Mouse (Mus musculus) liver, embryonic 14.5 days (tissue): Measurements from ENCODE around the gene Gdf15. TPM values are rescaled to one million over a fixed set of nuclear protein-coding genes. Genes with fewer than 3 reads are reported as not detected.

Experiments used
- ATAC-seq: fragments of 200-750 bp; cut with Nextera tagmentation; 2 replicates; pipeline ENCODE4 v1.8.0; 2017; ENCODE audit warnings: moderate number of reproducible peaks, mild to moderate bottlenecking, moderate library complexity; ENCODE audit not compliant: insufficient read depth
- DNase-seq, 3 experiments: peaks; one replicate each; pipeline ENCODE4 v3.0.0-alpha.2; 2012 to 2013; ENCODE audit warnings: low read depth in 3 of 3, low spot score in 3 of 3
- H3K27ac ChIP-seq: fragments of 300-500 bp; sonication (generic); 2 replicates; pipeline ENCODE4 v1.5.1; 2014; ENCODE audit warnings: moderate library complexity, mild to moderate bottlenecking, control low read depth, inconsistent platforms
- H3K27me3 ChIP-seq: fragments of 300-500 bp; sonication (generic); 2 replicates; pipeline ENCODE4 v1.6.1; 2014; ENCODE audit warnings: mild to moderate bottlenecking, low read length, moderate library complexity; ENCODE audit not compliant: control insufficient read depth, insufficient read depth
- H3K36me3 ChIP-seq: fragments of 300-500 bp; sonication (generic); replicated peaks from 2 replicates; pipeline ENCODE4 v1.6.1; 2014; ENCODE audit warnings: low read depth; ENCODE audit not compliant: control insufficient read depth, insufficient read depth
- H3K4me1 ChIP-seq, 2 experiments: fragments of 200-500 bp in 1 of 2; fragments of 300-500 bp in 1 of 2; sonication (generic) in 1 of 2; replicated peaks; 2 replicates each; pipeline ENCODE4 v1.6.1; 2012 to 2014; ENCODE audit warnings: antibody characterized with exemption in 1 of 2, inconsistent platforms in 1 of 2, low read length in 1 of 2; ENCODE audit not compliant: control insufficient read depth in 2 of 2, insufficient read depth in 2 of 2
- H3K4me2 ChIP-seq: fragments of 300-500 bp; sonication (generic); 2 replicates; pipeline ENCODE4 v1.6.1; 2014; ENCODE audit warnings: low read depth, mild to moderate bottlenecking, control low read depth, moderate library complexity
- H3K4me3 ChIP-seq, 2 experiments: fragments of 200-500 bp in 1 of 2; fragments of 300-500 bp in 1 of 2; sonication (generic) in 1 of 2; 2 replicates each; pipeline ENCODE4 v1.5.1; 2012 to 2014; ENCODE audit warnings: low read depth in 2 of 2, low read length in 2 of 2, mild to moderate bottlenecking in 2 of 2, control low read depth in 1 of 2, inconsistent platforms in 1 of 2, moderate library complexity in 1 of 2; ENCODE audit not compliant: insufficient read depth in 1 of 2
- H3K9ac ChIP-seq: fragments of 300-500 bp; sonication (generic); replicated peaks from 2 replicates; pipeline ENCODE4 v1.6.1; 2014; ENCODE audit warnings: mild to moderate bottlenecking, control low read depth, moderate library complexity
- H3K9me3 ChIP-seq: fragments of 300-500 bp; sonication (generic); 2 replicates; pipeline ENCODE4 v1.6.1; 2016; ENCODE audit warnings: low read length, mixed read lengths; ENCODE audit not compliant: control insufficient read depth
- CTCF ChIP-seq: IDR thresholded peaks from 2 replicates; pipeline ENCODE4 v1.5.1; 2016; ENCODE audit warnings: antibody characterized with exemption, low read depth, control low read depth
- EP300 ChIP-seq: IDR thresholded peaks from 2 replicates; pipeline ENCODE4 v1.6.1; 2016; ENCODE audit warnings: antibody characterized with exemption, low read depth
- WGBS: fragments of 180-500 bp; shearing (Covaris S2); extraction: QIAGEN DNeasy Blood & Tissue Kit; methylation state at CpG from one replicate; pipeline ENCODE4 v1.1.7; 2014; ENCODE audit not compliant: insufficient replicate concordance; 5-methylcytosine and 5-hydroxymethylcytosine counted together
- polyA plus RNA-seq, 2 experiments: library from polyadenylated mRNA; depleted of rRNA in 1 of 2; stranded (reverse) in 1 of 2; unstranded in 1 of 2; fragments of >200 nt; fragmentation: Nextera tagmentation in 1 of 2; extraction: Ambion mirVana in 1 of 2; gene quantifications; 2 replicates each; pipeline versions ENCODE4 v1.2.1 to v1.2.3; 2012 to 2014

Gene Gdf15
- polyA plus RNA-seq, 2 experiments = 1.2 to 6.3 TPM

DNA sequence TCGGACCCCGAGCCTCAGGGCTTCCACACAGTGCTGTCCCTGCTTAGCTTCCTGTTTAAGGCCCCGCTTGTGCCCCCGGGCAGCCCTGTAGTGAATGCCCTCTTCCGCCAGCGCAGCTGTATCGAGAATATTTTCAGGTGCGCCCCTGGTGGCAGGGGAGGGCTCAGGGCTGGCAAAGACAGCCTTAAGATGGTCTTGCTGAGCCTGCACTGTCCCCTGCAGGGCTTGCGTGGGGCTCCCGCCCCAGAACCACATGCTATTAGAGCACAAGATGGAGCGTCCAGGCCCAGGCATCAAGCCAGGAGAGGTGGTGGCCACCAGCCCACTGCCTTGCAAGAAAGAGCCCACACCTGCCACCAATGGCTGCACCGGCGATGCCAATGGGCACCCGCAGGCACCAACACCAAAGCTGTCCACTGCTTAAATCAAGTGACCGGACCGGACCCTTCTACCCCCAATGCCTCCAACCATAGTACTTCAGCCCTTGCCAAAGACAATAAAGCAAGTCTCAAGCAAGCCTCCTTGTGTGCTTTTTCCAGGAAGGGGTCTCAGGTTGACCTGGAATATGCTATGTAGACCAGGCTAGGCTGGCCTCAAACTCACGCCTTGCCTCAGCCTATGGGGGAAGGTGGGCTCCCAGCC, 35.4 kb downstream of the Gdf15 start:
- H3K27me3 ChIP-seq = no peaks in the 10 kb centered on the region
- H3K4me3 ChIP-seq = no peak overlapping the region
- 80% methylated on average over 17 of the region's 17 CpGs for WGBS
- H3K36me3 ChIP-seq = no peaks in the 10 kb centered on the region; the same call in 1 of the 2 replicates
- no peak overlapping the region for H3K27ac ChIP-seq
- TF ChIP-seq CTCF = peak; percentile 28; the same call in 1 of the 2 replicates
- no peak for TF ChIP-seq EP300
- no peaks in the 10 kb centered on the region for H3K9me3 ChIP-seq
- H3K4me2 ChIP-seq = no peak overlapping the region
- ATAC-seq (no peak), DNase-seq (no peak)
- H3K9ac ChIP-seq = no peak overlapping the region
- H3K4me1 ChIP-seq = peaks cover 16 to 22% of the 10 kb centered on the region in 2 experiments

DNA sequence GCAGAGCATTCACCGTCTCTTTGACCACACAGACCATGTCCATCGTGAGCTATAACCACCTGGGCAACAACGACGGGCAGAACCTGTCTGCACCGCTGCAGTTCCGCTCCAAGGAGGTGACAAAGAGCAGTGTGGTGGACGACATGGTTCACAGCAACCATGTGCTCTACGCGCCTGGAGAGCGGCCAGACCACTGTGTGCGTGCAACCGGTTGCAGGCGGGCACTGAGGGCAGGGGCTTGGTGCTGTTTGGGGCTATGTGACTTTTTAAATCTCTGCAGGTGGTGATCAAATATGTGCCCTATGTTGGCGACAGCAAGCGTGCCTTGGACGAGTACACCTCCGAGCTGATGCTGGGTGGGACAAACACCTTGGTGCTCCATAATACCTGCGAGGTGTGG, 36.0 kb downstream of the Gdf15 start:
- H3K27me3 ChIP-seq = no peaks in the 10 kb centered on the region
- peaks cover 4% of the 10 kb centered on the region for H3K36me3 ChIP-seq
- H3K4me2 ChIP-seq = no peak overlapping the region
- no peaks in the 10 kb centered on the region for H3K9me3 ChIP-seq
- 84% methylated on average over 18 of the region's 18 CpGs for WGBS
- peaks cover 14 to 19% of the 10 kb centered on the region in 2 experiments for H3K4me1 ChIP-seq
- no peak for ATAC-seq
- TF ChIP-seq EP300 (no peak), CTCF (no peak)
- H3K4me3 ChIP-seq = no peak overlapping the region
- no peak for DNase-seq
- no peak overlapping the region for H3K9ac ChIP-seq
- H3K27ac ChIP-seq = no peak overlapping the region

DNA sequence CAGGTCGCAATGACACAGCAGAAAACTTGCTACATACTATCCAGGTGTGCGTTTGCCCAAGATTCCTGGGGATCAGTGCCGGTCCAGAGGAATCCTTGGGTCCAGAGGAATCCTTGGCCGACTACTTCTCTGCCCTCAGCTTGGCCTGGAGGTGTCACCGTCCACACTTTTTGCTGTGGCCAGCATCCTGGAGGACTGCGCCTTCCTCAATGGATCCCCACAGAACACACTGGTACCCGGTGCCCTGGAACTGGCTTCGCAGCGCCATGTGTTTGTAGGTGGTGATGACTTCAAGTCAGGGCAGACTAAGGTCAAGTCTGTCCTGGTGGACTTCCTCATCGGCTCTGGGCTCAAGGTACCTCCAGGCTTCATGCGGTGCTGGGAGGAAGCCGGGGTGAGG, 36.4 kb downstream of the Gdf15 start:
- ATAC-seq (no peak), DNase-seq (no peak)
- Histone ChIP-seq H3K27me3 (no peaks in the 10 kb centered on the region), H3K27ac (no peak overlapping the region), H3K9me3 (no peaks in the 10 kb centered on the region), H3K9ac (no peak overlapping the region), H3K4me3 (no peak overlapping the region), H3K36me3 (peaks cover 4% of the 10 kb centered on the region), H3K4me2 (peak overlapping the region; percentile 99), H3K4me1 (peaks cover 12 to 15% of the 10 kb centered on the region in 2 experiments)
- TF ChIP-seq EP300 (no peak), CTCF (no peak)
- WGBS = 87% methylated on average over 12 of the region's 12 CpGs

GRCm38 (mm10) chr8:70594621-70595564, 37.4 kb downstream of the Gdf15 start:
- Histone ChIP-seq H3K36me3 (peaks cover 10% of the 10 kb centered on the region), H3K4me3 (peak overlapping the region; percentile 59 to 70), H3K27me3 (no peaks in the 10 kb centered on the region), H3K9ac (peak overlapping the region; percentile 65), H3K4me2 (peak overlapping the region; percentile 99), H3K9me3 (no peaks in the 10 kb centered on the region), H3K4me1 (peaks cover 7 to 14% of the 10 kb centered on the region in 2 experiments), H3K27ac (no peak overlapping the region)
- WGBS = 7% methylated on average over 82 of the region's 82 CpGs
- TF ChIP-seq EP300 = no peak
- no peak for TF ChIP-seq CTCF
- DNase-seq (no peak), ATAC-seq (peak; percentile 21)
